Mouse (Mus musculus) ES-E14 (cell line): ENCODE data around the gene Psmb7.

Experiments used
- CHD2 ChIP-seq: IDR thresholded peaks from 2 replicates; pipeline ENCODE4 v1.6.1; 2014; ENCODE audit warnings: mild to moderate bottlenecking, low read depth, low read length, inconsistent platforms
- HCFC1 ChIP-seq: IDR thresholded peaks from 2 replicates; pipeline ENCODE4 v1.6.1; 2012; ENCODE audit warnings: low read length, inconsistent platforms, borderline replicate concordance; ENCODE audit not compliant: insufficient read depth
- ZC3H11A ChIP-seq: IDR thresholded peaks from 2 replicates; pipeline ENCODE4 v1.6.1; 2012; ENCODE audit warnings: low read depth, mild to moderate bottlenecking, inconsistent platforms, low read length, borderline replicate concordance

DNA sequence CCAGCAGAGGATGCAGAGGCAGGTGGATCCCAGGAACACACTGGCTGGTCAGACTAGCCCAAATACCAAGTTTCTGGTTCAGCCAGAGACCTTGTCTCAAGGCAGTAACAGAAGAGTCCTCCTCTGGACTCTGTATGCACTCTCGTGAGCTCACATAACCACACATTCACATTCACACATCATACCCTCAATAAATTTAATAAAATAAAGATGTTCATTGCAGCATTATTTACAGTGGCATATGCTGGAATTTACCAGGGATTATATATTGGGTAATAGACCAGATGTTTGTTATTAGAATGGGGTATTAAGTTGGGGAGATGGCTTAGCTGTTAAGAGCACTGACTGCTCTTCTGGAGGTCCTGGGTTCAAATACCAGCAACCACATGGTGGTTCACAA lies 6.5 kb upstream of the Psmb7 start:
- TF ChIP-seq CHD2 (no peak), HCFC1 (no peak), ZC3H11A (no peak)
